Mouse (Mus musculus) granulocyte monocyte progenitor cell, adult 5-6 weeks (primary cell): ENCODE data around the gene Pias1. TPM values are rescaled to one million over a fixed set of nuclear protein-coding genes. Genes with fewer than 3 reads are reported as not detected.
"Not testable (repeated sequence)": the region's sequence is repeated elsewhere in the genome, so short reads cannot be mapped to it uniquely, and the experiment has no call there.

Experiments used
- ATAC-seq: replicated peaks from 2 replicates; pipeline ENCODE4 v1.8.0; 2016; ENCODE audit warnings: mild to moderate bottlenecking, moderate TSS enrichment, inconsistent platforms; ENCODE audit not compliant: poor library complexity, severe bottlenecking
- total RNA-seq, 2 experiments: library from RNA; stranded (forward) in 1 of 2; stranded (reverse) in 1 of 2; fragments of 200-712, 200-1000 nt in 1 of 2; fragments of >200 nt in 1 of 2; fragmentation: Nextera tagmentation in 1 of 2; gene quantifications; 2 replicates each; pipeline ENCODE4 v1.2.3; 2014 to 2017

Gene Pias1
- total RNA-seq, 2 experiments from 2014 or later: 19.0 to 44.4 TPM

DNA sequence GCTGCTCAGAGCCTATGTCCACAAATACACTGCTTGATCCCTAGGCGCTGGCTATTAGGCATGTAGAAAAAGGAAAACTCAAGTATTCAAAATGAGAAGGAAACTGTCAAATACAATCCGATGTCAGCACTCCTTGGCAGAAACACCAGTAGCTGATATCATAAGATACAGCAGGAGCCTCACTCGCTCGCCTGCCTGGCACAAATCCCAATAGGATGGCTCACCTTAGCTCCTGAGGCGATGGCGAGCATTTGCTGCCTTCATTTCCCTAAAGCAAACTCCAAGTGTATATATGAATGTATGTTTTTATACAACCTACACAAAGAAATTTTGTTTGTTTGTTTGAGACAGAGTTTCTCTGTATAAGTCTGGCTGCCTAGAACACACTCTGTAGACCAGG is 42.4 kb downstream of the Pias1 start:
- ATAC-seq: no peak

GRCm38 (mm10) chr9:62944063-62944462 is 43.7 kb downstream of the Pias1 start:
- ATAC-seq: no peak

- no peak for ATAC-seq
These were observed 46.8 kb downstream of the Pias1 start for GRCm38 (mm10) chr9:62940966-62941365.

- ATAC-seq: no peak
These were observed 51.9 kb downstream of the Pias1 start for GRCm38 (mm10) chr9:62935854-62936253.

- no peak for ATAC-seq
These were observed 52.9 kb downstream of the Pias1 start for GRCm38 (mm10) chr9:62934700-62935400.

DNA sequence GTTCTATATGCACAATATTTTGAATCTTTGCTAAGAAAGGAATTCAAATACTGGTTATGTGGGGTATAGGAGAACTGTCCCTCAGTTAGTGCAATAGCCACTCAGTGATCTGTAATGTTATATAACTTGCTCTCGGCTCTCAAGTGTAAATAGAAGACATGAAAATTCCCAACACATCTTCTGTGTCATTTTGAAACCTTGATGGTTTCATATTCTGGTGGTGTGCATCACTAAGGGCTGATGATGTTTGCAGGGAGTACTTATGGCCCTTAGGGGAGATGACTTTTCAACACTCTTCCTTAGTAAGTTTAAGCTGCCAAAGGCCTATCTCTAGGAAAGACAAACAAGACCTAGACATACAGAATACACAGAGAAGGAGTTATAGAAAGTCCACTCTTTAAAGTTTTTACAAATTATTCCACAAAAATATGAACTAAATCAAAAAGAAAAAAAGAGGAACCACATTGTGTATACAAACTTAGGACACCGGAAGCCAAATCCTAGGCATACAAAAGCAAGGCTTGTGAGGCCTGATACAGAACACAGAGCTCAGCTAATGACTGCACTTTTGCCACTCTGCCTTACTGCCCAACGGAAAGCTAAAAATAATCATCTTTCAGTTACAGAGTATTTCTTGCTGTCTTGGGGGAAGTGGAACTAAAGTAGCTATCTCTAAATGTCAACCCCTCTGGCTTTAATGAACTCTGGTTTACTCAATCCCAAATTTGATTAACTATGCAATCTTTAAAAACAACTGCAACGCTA is 55.0 kb downstream of the Pias1 start:
- peak; percentile 90 for ATAC-seq

DNA sequence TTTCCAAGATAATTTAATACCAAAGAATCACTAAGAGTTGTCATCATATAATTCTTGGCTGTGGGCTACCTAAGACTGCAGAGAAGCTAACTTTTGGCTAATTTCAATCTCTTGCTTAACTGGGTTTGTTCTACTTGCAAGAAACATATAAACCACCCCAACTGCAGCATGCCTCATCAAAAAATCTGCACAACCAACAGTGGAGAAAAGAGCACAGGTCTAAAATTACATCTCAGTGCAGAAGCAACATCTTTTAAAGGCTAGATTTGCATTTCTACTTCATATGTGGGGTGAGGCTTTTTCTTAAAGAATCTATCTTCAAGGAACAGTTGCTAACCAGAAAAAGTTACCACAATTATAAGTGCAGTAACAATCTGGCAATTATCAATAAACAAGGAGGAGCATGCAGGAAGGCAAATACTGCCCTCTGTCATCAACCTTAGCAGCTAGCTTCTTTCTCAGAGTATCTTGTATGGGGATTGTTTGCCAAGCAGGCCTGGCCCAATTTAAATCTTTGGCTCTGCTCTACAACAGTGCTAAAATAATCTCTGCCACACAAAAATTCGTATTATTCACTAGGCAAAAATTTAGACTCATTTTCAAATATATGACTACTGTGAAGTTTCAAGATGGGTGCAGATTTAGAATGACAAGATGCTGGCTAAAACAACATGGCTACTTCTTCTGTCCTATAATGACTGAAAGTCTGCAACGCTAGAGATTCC is 62.7 kb downstream of the Pias1 start:
- ATAC-seq: no peak

GRCm38 (mm10) chr9:62920877-62921276 is 66.8 kb downstream of the Pias1 start:
- ATAC-seq: 0 out of 2 replicates have a peak, but pooled peaks have one; percentile 40

GRCm38 (mm10) chr9:62917059-62917458 is 70.7 kb downstream of the Pias1 start:
- no peak for ATAC-seq

DNA sequence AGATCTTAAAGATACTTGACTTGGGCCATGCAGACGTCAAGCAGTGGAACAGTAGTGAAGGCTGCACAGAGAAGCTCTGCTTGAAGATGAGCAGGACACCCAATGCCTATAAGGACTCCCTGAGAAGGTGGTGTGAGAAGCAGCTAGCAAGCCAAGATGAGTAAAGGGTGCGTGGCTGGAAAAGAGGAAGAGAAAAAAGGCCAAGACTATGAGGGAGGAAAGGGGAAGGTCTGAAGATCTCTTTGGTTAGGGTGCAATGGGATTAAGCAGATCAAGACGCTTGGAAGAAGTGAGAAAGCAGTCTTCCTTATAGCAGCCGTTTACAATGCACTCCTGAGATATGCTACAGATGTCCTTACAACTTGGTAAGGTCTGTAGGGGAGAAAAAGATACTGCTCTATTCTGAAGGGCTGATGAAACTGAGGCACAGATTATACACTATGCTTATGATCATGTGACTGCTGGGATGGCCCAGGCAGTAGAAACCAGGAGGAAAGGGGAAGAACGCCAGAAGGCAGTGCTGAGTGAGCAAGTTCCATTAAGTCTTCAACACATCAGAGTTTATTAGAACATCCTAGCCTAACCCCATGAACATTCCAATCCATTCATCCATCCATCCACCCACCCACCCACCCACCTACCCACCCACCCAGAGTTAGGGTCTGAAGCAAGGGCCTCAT is 74.2 kb downstream of the Pias1 start:
- peak; percentile 90 for ATAC-seq

DNA sequence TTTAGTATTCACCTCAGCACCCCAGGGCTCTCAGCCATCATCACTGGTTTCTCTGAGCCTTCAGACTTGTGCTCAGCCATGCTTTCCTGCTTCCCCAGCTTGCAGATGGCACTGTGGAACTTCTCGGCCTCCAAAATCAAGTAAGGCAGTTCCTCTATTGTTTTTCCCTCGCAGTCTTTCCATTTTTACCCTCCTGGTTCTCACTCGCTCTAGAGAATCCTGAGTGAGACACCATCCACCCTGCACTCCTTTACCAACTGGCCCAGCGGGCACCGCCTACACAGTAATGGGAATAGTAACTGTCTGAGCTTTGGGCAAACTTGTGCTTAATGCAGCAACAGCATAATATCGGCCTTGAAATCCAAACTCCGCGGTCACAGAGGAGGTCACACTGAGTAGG is 82.7 kb downstream of the Pias1 start:
- no peak for ATAC-seq

DNA sequence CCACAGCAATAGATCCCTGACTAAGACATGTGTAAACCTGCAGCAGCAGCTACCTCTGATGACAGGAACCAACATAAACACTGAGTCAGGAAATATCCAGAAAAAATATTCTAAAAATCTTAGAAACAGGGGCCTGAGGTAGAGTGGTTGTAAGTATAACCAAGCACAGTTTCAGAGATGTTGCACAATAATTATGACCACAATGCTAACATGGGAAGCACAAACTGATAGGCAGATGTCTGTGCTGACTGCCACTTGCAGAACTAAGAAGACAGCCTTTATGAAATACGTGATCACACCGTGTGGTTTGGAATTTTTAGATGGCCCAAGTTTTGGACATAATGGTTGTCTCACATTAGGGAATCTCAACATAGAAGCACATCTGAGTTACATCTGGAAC is 83.9 kb downstream of the Pias1 start:
- peak; percentile 97 for ATAC-seq

- no peak for ATAC-seq
These were observed 86.0 kb downstream of the Pias1 start for GRCm38 (mm10) chr9:62901736-62902135.

- ATAC-seq: peak; percentile 63
These were observed 93.2 kb downstream of the Pias1 start for GRCm38 (mm10) chr9:62894486-62894885.

GRCm38 (mm10) chr9:62881871-62882270 is 105.9 kb downstream of the Pias1 start:
- ATAC-seq: no peak

- ATAC-seq: no peak
These were observed 109.9 kb downstream of the Pias1 start for GRCm38 (mm10) chr9:62877825-62878224.

- no peak for ATAC-seq
These were observed 110.6 kb downstream of the Pias1 start for GRCm38 (mm10) chr9:62876966-62877616.

GRCm38 (mm10) chr9:62870728-62871127 is 117.0 kb downstream of the Pias1 start:
- ATAC-seq: no peak

- ATAC-seq: not testable (repeated sequence)
These were observed 118.5 kb downstream of the Pias1 start for GRCm38 (mm10) chr9:62869236-62869635.

DNA sequence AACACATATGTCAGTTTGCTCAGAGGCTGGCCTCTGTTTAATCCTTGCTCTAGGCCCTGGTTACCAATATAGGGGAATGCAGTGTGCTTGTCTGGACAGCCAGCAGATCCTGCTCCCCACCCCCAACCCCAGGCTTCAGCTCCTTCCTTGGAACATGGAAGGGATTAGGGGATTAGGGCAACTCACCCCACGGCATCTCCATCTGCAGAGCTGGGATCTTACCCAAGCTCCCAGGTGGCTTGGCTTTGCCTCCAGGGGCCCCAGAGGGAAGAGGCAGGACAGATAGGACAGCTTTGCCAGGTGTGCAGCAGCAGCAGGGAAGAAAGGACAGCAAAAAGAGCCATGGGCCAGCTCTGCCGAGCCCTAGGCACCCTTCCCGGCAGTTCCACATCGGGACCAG is 126.9 kb downstream of the Pias1 start:
- ATAC-seq: no peak
